Mouse (Mus musculus) bone marrow, adult 2 months (tissue): Measurements from ENCODE around the gene Gm43302. TPM values are rescaled to one million over a fixed set of nuclear protein-coding genes. Genes with fewer than 3 reads are reported as not detected.
"Not testable (repeated sequence)": the region's sequence is repeated elsewhere in the genome, so short reads cannot be mapped to it uniquely, and the experiment has no call there.

Experiments
- H3K27ac ChIP-seq: fragments of 200-500 bp; 2 replicates; pipeline ENCODE4 v1.5.1; 2012; ENCODE audit warnings: low read depth, mild to moderate bottlenecking, control low read depth, inconsistent platforms, low read length; ENCODE audit not compliant: control insufficient read depth, poor library complexity, insufficient read depth
- H3K4me1 ChIP-seq: fragments of 200-500 bp; 2 replicates; pipeline ENCODE4 v1.6.1; 2011; ENCODE audit warnings: low read length; ENCODE audit not compliant: control insufficient read depth, insufficient read depth
- H3K4me3 ChIP-seq: fragments of 200-500 bp; replicated peaks from 2 replicates; pipeline ENCODE3; 2011; ENCODE audit warnings: mild to moderate bottlenecking, low read depth, low read length, control low read depth; ENCODE audit not compliant: control insufficient read depth
- CTCF ChIP-seq: fragments of 200-500 bp; IDR thresholded peaks from 2 replicates; pipeline ENCODE4 v1.5.1; 2011; ENCODE audit warnings: low read length, control low read depth; ENCODE audit not compliant: control insufficient read depth, insufficient read depth
- POLR2A ChIP-seq: fragments of 200-500 bp; IDR thresholded peaks from 2 replicates; pipeline ENCODE4 v1.6.1; 2011; ENCODE audit warnings: low read depth, mild to moderate bottlenecking, control low read depth, low read length, borderline replicate concordance; ENCODE audit not compliant: control insufficient read depth
- WGBS: fragments of 180-500 bp; shearing (Covaris S2); methylation state at CpG from one replicate; pipeline ENCODE4 v1.1.7; 2018; 5-methylcytosine and 5-hydroxymethylcytosine counted together
- polyA plus RNA-seq: library from polyadenylated mRNA; stranded (reverse); fragments of >200 nt; gene quantifications from 2 replicates; pipeline ENCODE4 v1.2.4, GENCODE M21; 2011; ENCODE audit warnings: low replicate concordance; ENCODE audit not compliant: missing spikeins, insufficient read depth, insufficient read length

Gm43302 gene
- polyA plus RNA-seq, 1 experiment = not detected

GRCm38 (mm10) chr5:105199149-105199548 lies 94.3 kb downstream of the Gm43302 start:
- not testable (repeated sequence) for H3K4me3 ChIP-seq, H3K4me1 ChIP-seq, H3K27ac ChIP-seq
- WGBS = 81% methylated on average over 1 of the region's 1 CpGs

- H3K4me3 ChIP-seq, H3K27ac ChIP-seq: not testable (repeated sequence)
Measured at GRCm38 (mm10) chr5:105197915-105198560, 95.5 kb downstream of the Gm43302 start.

GRCm38 (mm10) chr5:105196308-105196707 lies 97.2 kb downstream of the Gm43302 start:
- not testable (repeated sequence) for H3K4me3 ChIP-seq, H3K27ac ChIP-seq, H3K4me1 ChIP-seq
- WGBS = 83% methylated on average over 5 of the region's 5 CpGs

More at GRCm38 (mm10) chr5:105197915-105198560, 95.5 kb downstream of the Gm43302 start:
- not testable (repeated sequence) for H3K4me1 ChIP-seq

GRCm38 (mm10) chr5:105192536-105192935 lies 101.0 kb downstream of the Gm43302 start:
- not testable (repeated sequence) for H3K4me3 ChIP-seq
- 3% methylated on average over 2 of the region's 2 CpGs for WGBS

GRCm38 (mm10) chr5:105181446-105181845 lies 112.0 kb downstream of the Gm43302 start:
- Histone ChIP-seq H3K27ac (no peak overlapping the region), H3K4me1 (no peaks in the 10 kb centered on the region), H3K4me3 (no peak overlapping the region)
- TF ChIP-seq POLR2A = no peak
- no peak for TF ChIP-seq CTCF

More at GRCm38 (mm10) chr5:105192536-105192935, 101.0 kb downstream of the Gm43302 start:
- H3K27ac ChIP-seq, H3K4me1 ChIP-seq: not testable (repeated sequence)

Other genes starting within 250 kb of the Gm43302 start
- 10.5 and 14.5 TPM in 2 replicates for gene Gbp9, start 154.2 kb downstream of the Gm43302 start, polyA plus RNA-seq
- gene Gbp8, start 154.2 kb downstream of the Gm43302 start, polyA plus RNA-seq = 5.5 and 11.3 TPM in 2 replicates
- gene Gbp4, start 154.1 kb downstream of the Gm43302 start, polyA plus RNA-seq = 3.6 and 4.6 TPM in 2 replicates
- gene Gbp10, start 54.2 kb downstream of the Gm43302 start, polyA plus RNA-seq = not detected in 2 replicates
- 1.8 and 4.2 TPM in 2 replicates for gene Gbp6, start within 50 bp of the Gm43302 start, polyA plus RNA-seq
- 2.0 and 2.4 TPM in 2 replicates for gene Lrrc8b, start 122.1 kb upstream of the Gm43302 start, polyA plus RNA-seq
- gene Lrrc8c, start 225.7 kb upstream of the Gm43302 start, polyA plus RNA-seq = 9.2 and 9.7 TPM in 2 replicates